Mouse (Mus musculus): ENCODE measurements around the gene Ptms. TPM values are rescaled to one million over a fixed set of nuclear protein-coding genes. Genes with fewer than 3 reads are reported as not detected.

Gene Ptms
- 100 to 1,000 TPM; 824 to 887 TPM for total RNA-seq (2021)
- long read RNA-seq, experiment 1, transcript Ptms-201 (5 exons, 1,149 nt): major isoform, 120 of 313 reads
- long read RNA-seq, experiment 1, transcript Ptms-203 (4 exons, 629 nt): minor isoform, 59 of 313 reads
- long read RNA-seq, experiment 1, partial matches to known transcripts: 50 of 313 reads
- long read RNA-seq, experiment 1, other reads (novel, unspliced or antisense): 83 of 313 reads
- long read RNA-seq, experiment 2, transcript Ptms-201 (5 exons, 1,149 nt): major isoform, 113 of 203 reads
- long read RNA-seq, experiment 2, transcript Ptms-203 (4 exons, 629 nt): minor isoform, 19 of 203 reads
- long read RNA-seq, experiment 2, partial matches to known transcripts: 27 of 203 reads
- long read RNA-seq, experiment 2, other reads (novel, unspliced or antisense): 42 of 203 reads

- DNase-seq: peak; percentile 94
Observed at GRCm38 (mm10) chr6:124919695-124920317, at the start of gene Ptms. Gene Ptms (minus strand): TSS chr6:124920103.

DNA sequence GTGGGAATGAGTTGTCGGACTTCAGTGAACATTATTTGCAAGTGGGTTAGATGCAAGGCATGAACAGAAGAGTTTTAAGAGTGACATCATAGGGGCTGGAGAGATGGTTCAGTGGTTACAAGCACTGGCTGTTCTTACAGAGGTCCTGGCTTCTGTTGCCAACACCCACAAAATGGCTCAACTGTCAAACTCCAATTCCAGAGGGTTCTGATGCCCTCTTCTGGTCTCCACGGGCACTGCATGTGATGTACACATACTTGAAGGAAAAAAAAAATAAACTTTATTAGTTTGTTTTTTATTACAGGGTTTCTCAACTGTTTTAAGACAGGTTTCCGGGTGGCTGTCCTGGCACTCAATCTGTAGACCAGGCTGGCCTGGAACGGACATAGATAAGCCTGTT is 47.9 kb upstream of the Ptms start:
- DNase-seq: peak; percentile 58

DNA sequence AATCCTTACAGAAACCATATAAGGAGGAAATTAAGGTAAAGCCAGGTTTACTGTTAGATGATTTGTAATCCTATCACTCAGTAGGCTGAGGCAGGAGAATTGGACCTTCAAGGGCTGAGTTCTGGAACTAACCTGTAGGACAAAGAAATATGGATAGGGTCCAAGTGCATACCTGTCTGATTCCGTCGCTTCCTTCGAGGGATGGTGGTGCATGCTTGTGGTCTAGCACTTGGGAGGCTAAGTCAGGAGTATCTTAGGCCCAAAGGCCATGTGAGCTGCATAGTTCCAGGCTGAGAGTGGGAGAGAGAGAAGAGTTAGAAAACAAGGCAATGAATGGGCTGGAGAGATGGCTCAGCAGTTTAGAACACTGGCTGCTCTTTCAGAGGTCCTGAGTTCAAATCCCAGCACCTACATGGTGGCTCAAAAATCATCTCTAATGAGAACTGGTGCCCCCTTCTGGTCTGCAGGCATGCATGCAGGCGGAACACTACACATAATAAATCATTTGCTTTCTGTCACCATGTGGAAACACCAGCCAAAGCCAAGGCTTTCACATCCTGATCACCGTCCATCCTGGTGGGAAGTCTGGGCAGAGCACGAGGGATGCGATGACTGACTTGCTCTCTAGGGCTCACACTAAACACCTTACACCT is 46.7 kb upstream of the Ptms start:
- peak; percentile 20 for DNase-seq

- peak; percentile 13 for DNase-seq
Observed at GRCm38 (mm10) chr6:124965747-124966146, 45.8 kb upstream of the Ptms start.

- DNase-seq: peak; percentile 99
Observed at GRCm38 (mm10) chr6:124965088-124965719, 45.3 kb upstream of the Ptms start, which contains the start of gene Cops7a. Gene Cops7a (minus strand): TSS chr6:124965538.

GRCm38 (mm10) chr6:124964638-124965037 is 44.7 kb upstream of the Ptms start:
- DNase-seq: no peak

DNA sequence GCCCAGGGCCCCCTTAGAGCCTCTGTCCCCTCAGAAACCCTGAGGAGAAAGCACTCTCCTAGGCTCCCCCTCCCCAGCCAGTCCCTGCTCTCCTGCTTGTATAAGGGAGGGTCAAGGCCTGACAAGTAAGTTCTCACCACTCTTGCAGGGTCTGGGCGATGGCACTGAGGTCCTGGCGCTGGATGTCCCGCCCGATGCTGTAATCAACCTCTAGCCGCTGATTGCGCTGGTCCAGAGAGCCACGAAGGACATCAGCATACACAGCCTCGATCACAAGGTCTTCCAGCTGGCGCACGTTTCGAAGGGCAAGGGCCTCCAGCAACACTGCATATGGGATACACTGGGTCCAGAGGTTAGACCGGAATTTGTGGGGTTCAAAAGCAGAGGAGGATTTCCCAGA is 41.1 kb upstream of the Ptms start:
- DNase-seq: peak; percentile 60

DNA sequence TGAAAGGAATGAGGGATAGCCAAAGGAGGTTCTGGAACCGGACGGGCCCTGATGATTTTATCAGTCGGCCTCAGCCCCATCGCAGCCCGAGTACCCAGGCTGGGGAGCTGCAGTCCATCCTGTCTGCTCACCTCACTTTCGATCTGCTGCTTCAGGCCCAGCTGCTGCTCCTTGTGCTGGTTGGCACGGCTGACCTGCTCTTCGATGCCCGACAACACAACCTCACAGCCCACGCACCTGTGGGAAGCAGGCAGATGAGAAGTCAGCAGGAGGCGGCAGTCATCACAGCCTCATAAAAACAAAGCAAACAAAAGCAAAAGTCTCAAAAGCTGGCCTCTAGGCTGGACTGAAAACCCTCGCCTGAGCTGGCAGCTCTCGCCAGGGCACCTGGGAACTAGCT is 40.1 kb upstream of the Ptms start:
- no peak for DNase-seq

- DNase-seq: no peak
Observed at GRCm38 (mm10) chr6:124958127-124958526, 38.2 kb upstream of the Ptms start.

GRCm38 (mm10) chr6:124955212-124955611 is 35.3 kb upstream of the Ptms start:
- DNase-seq: no peak

- no peak for DNase-seq
Observed at GRCm38 (mm10) chr6:124953991-124954715, 34.2 kb upstream of the Ptms start.

DNA sequence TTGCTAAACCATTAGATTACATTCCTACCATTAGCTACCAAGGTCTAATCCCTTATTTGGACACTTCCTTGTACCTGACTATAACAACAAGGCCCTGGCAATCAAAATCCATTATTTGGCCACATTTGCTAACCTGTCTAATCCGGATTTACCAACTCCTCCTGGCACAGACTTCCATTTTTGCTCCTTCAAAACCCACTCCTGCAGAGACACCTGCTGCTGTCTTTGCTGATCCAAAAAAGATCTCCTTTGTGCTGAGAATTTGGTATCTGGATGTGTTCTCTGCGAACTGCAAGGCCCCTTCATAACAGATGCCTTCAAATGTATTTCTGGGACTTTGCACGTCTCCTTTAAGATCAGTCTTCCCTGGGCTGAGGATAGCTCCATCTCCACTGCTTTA is 23.6 kb upstream of the Ptms start:
- DNase-seq: no peak

DNA sequence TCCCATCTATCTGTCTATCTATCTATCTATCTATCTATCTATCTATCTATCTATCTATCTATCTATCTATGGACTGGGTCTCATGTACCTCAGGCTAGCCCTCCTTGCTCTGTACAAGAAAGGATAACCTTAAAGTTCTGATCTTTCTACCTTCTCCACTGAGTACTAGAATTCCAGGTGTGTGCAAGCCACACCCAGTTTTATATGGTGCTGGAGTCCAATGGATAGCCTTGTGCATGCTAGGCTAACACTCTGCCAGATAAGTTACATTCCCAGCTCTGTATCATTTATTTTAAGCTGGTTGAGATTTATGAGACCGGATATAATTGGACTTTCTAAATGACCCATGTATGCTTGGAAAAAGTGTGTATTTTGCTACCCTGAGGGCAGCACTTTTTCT is 21.8 kb upstream of the Ptms start:
- no peak for DNase-seq

DNA sequence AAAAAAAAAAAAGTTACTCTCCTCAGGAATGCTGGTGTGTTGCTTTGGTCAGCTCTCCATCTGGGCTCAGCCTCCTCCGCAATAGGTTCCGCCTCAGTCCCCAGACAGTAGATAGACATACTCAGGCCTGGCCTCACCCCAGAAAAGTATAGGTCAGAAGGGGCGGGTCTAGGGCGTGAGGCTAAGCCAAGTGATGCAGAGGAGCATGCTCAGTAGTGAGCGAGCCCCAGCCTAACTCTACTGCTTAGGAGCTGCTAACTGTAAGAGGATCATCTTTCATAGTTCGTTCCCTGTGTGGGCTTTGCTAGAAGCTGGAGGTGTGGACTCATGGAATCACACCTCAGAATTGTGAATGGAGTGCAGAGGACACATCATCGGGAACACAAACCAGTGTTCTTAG is 18.7 kb upstream of the Ptms start:
- no peak for DNase-seq

DNA sequence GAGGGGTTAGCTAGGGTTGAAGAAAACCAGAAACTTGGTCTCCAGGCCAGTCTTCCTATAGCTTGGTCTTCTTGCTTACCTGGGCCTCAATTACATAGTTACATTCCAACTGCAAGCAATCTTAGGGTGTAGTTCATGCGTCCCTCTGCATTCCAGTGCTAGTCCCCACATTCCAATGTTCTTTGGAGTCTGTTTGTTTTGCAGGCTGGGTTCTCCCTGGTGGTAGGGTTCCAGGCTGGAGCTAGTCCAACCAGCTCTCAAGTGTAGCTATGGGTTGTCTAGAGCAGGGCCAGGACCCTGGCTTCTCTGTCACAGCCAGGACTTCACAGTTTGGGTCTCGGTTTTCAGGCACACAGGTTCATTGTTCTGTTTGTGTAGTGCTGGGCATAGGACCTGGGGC is 17.6 kb upstream of the Ptms start:
- no peak for DNase-seq

DNA sequence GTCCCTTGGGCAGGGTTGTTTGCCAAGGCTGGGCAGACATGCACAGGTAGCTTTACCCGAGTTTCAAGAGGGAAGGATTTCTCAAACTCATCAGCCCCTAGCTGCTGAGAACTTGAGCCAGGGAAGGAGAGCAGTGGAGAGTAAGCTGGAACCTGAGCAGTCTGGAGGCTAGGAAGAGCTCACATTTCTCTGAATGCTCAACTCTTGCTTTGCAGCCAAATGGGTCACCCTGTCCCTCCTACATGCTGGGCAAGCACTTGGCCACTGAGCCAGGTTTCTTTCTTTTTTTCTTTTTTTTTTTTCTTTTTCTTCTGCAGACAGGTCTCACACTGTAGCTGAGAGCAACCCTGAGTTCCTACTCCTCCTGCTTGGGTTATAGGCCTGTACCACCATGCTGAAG is 16.8 kb upstream of the Ptms start:
- DNase-seq: no peak

DNA sequence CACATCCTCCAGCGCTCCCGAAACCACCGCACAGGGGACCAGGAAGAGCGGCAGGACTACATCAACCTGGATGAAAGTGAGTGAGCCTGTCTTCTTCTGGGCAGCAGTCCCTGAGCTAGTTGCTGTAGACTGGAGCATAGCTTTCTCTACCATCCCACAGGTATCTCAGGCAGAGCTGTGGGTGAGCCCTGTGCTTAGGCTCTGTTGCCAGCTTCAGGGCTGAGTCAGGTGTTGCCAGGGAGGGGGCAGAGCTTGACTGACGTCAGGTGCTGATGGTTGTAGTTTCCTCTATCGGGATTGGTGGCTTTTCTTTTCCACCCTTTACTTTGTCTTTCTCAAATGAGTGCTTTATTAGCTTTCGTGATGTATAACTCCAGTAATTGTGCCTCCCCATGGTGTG is 14.8 kb upstream of the Ptms start:
- DNase-seq: no peak

DNA sequence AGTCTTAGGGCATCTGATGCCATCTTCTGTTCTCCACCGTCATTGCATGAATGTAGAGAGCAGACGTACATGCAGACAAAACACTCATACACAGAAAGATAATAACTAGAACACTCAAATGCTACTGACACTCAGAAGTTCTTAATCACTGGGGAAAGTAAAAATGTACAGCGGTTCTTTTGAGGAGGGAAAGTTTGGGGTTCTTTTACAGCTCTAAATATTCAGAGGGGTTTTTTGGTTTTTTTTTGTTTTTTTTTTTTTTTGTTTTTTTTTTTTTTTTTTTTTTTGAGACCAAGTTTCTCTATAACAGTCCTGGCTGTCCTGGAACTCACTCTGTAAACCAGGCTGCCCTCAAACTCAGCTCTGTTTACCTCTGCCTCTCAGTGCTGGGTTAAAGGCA is 13.2 kb upstream of the Ptms start:
- no peak for DNase-seq

DNA sequence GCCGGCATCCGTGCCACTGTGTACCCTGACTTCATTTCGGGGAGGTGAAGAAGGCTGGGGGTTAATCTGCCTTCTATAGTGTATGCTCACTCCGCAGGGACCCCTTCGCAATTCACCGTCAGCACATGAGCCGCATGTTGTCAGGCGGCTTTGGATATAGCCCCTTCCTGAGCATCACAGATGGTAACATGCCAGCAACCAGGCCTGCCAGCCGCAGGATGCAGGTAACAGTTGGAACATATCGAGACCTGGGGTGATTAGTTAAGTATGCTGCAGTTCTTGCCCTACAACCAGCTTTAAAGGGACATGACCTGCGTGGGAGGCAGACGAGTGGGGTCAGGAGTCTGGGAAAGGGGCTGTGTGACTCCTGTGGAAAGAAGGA is 12.4 kb upstream of the Ptms start:
- no peak for DNase-seq

DNA sequence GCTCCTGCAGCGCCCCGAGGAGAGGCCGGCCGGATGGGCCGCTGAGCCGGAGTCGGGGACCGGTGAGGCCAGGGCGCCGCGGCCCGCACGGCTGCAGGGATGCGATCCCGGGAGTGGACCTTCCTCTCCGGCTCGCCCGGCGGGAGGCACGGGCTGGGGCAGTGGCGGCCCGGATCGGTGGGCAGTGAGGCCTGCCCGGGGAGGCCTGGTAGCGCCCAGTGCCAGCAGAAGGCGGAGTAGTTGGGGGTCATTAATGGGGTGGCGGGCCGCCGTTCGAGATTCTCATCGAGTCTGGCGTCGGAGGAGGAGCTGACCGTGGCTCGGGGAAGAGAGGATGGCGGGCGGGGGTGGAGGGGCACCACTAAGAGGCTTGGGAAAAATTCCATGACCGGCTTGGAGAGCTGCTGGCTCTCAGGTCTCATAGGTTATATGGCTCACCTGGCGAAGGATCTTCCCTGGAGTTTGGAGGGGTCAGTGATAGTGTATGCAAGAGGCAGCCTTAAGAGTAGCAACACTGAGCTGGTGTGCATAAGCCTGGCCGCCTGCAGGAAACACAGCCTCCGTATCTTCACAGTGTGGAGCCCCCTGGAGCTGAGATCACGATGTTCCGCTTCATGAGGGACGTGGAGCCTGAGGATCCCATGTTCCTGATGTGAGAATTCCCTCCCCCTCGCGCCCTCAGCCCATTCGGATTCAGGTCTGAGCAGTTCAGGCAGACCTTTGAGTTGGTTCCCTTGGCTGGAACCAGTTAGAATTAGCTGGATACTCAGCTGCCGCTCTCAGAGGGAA is 11.8 kb upstream of the Ptms start:
- DNase-seq: peak; percentile 56

DNA sequence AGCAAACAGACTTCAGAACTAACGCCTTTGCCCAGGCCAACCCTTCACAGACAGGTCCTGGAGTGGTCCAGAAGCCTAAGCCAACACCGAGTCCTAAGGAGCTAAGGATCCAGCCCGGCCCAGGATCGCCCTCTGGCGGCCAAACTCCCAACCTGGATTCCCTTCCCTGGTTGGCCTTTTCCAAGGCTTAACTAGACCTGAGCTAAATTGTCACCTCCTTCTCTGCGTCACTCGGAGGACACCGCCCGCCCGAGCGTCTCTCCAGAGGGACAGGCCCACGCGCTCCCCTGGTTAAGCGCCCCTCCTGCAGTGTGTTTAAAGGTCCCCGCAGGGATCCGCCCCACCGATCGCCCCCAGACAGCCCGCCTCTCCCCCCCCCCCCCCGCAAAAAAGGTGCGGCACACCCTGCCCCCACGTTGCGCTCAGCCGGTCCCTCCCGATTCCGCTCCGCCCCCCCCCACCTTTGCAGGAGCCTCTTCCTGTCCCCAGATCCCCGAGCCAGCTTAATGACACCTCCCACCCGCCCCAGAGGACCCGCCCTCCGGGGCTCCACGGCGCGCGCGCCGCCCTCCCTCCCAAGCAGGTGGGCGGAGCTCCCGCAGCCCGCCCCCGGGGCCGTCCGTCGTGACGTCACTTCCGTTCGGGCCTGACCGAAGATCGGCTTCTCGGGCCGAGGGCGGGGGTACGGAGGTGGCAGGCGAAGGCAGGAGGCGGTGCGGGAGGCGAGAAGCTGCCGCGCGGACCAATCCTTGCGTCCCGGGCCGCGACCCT is 11.0 kb upstream of the Ptms start, which contains the start of gene Mlf2:
TSS of gene Mlf2 (plus strand) at position 633 of the 771 bp plus-strand sequence.
- peak; percentile 100 for DNase-seq

All from adrenal gland, postnatal 10 days (tissue).